Mouse (Mus musculus): ENCODE results near the gene Rgs6. TPM values are rescaled to one million over a fixed set of nuclear protein-coding genes. Genes with fewer than 3 reads are reported as not detected.
A peak's percentile ranks its signal among the peaks of the same experiment; 100 is the strongest.

The Rgs6 gene
- polyA plus RNA-seq, 1 experiment: 0.57 TPM

DNA sequence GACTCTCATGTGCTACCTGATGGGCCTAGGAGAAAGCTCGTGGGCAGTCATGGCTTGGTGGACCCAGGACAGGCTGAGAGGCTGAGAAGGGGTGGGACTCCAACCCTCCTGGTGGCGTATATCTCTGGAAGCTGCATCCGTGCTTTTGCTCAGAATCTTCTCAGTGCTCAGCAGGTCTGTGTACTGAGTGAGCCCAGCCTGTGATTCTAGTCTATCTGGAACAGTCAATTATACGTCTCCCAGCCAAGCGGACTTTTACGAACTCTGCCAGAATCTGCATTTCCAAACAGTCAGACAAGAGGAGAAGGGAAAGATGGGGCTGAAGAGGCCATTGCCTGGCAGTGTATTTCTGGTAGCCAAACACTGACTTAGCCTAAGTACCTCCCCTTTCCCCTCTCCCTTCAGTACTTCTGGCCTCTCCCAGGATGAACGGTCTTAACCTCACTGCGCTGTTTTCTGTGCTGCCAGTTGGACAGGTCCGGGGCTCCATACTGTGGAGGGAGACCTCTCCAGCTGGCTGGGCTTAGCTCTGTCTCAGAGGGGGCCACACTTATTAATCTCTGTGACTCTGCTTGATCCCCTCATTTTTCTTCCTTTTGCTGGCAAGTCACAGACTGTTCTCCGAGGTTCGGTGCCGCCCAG lies 110.9 kb downstream of the Rgs6 start:
- H3K36me3 ChIP-seq (ENCODE audit: control insufficient read depth, insufficient read depth, low read length): no peaks in the 10 kb centered on the region
- H3K27ac ChIP-seq (ENCODE audit: insufficient read depth, low read depth, low read length): no peak overlapping the region
- TF ChIP-seq POLR2A (IDR thresholded peaks at IDR 0.05; ENCODE audit: low read depth, low read length) (no peak), CTCF (IDR thresholded peaks at IDR 0.05; ENCODE audit: extremely low read depth, insufficient read length, insufficient replicate concordance, low read depth, low read length) (no peak)
- H3K4me1 ChIP-seq (ENCODE audit: control insufficient read depth, insufficient read depth, insufficient read length, low read length): no peaks in the 10 kb centered on the region
- 69% methylated on average over 12 of the region's 12 CpGs for WGBS
- no peaks in the 10 kb centered on the region for H3K27me3 ChIP-seq (ENCODE audit: control insufficient read depth, insufficient read depth, low read length)
- no peak overlapping the region for H3K4me3 ChIP-seq (ENCODE audit: low read depth, low read length)

DNA sequence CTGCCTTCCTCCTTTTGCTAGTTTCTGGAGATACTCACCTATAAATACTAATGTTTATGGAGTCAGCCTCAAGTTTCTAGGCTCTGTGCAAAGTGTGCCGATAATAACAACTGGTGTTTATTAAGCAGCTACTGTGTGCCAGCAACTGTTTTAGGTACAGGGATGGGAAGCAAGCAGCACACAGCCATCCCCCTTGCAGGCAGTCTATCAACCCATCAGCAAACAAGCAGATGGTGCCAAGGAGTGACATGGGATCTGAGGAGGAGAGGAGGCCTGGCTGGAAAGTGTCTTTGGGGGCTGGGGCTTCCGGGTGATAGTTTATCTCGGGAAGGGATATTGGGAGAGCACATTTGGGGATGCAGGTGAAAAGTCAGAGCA lies 111.4 kb downstream of the Rgs6 start:
- Histone ChIP-seq H3K4me1 (ENCODE audit: control insufficient read depth, insufficient read depth, insufficient read length, low read length) (no peaks in the 10 kb centered on the region), H3K36me3 (ENCODE audit: control insufficient read depth, insufficient read depth, low read length) (no peaks in the 10 kb centered on the region), H3K27ac (ENCODE audit: insufficient read depth, low read depth, low read length) (no peak overlapping the region), H3K27me3 (ENCODE audit: control insufficient read depth, insufficient read depth, low read length) (no peaks in the 10 kb centered on the region), H3K4me3 (ENCODE audit: low read depth, low read length) (no peak overlapping the region)
- no peak for TF ChIP-seq POLR2A (IDR thresholded peaks at IDR 0.05; ENCODE audit: low read depth, low read length)
- no peak for TF ChIP-seq CTCF (IDR thresholded peaks at IDR 0.05; ENCODE audit: extremely low read depth, insufficient read length, insufficient replicate concordance, low read depth, low read length)
- WGBS: 63% methylated on average over 3 of the region's 3 CpGs

DNA sequence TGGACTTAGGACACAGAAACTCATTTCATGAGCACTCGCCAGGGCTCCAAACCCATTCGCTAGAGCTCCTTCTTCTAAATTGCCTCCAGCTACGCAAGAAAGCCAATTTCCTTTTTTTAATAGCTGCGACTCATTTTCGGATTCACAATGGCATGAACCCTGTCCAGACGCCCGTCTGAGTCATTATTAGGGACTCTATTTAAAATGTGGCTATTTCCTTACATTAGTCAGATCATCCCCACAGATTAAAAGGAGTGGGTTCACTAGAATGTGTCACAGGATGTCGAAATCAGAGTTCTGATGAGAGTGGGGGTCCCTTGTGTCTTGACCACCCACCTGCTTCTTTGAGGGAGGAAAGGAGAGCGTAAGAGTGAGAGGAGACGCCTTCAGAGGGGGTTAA lies 112.1 kb downstream of the Rgs6 start:
- TF ChIP-seq CTCF (IDR thresholded peaks at IDR 0.05; ENCODE audit: extremely low read depth, insufficient read length, insufficient replicate concordance, low read depth, low read length): no peak
- TF ChIP-seq POLR2A (IDR thresholded peaks at IDR 0.05; ENCODE audit: low read depth, low read length): no peak
- Histone ChIP-seq H3K27ac (ENCODE audit: insufficient read depth, low read depth, low read length) (no peak overlapping the region), H3K4me3 (ENCODE audit: low read depth, low read length) (no peak overlapping the region), H3K27me3 (ENCODE audit: control insufficient read depth, insufficient read depth, low read length) (no peaks in the 10 kb centered on the region), H3K4me1 (ENCODE audit: control insufficient read depth, insufficient read depth, insufficient read length, low read length) (no peaks in the 10 kb centered on the region), H3K36me3 (ENCODE audit: control insufficient read depth, insufficient read depth, low read length) (no peaks in the 10 kb centered on the region)
- 79% methylated on average over 10 of the region's 10 CpGs for WGBS

- Histone ChIP-seq H3K36me3 (ENCODE audit: control insufficient read depth, insufficient read depth, low read length) (no peaks in the 10 kb centered on the region), H3K27me3 (ENCODE audit: control insufficient read depth, insufficient read depth, low read length) (no peaks in the 10 kb centered on the region), H3K27ac (ENCODE audit: insufficient read depth, low read depth, low read length) (no peak overlapping the region), H3K4me1 (ENCODE audit: control insufficient read depth, insufficient read depth, insufficient read length, low read length) (no peaks in the 10 kb centered on the region), H3K4me3 (ENCODE audit: low read depth, low read length) (no peak overlapping the region)
- 38% methylated on average over 5 of the region's 5 CpGs for WGBS
- TF ChIP-seq CTCF (IDR thresholded peaks at IDR 0.05; ENCODE audit: extremely low read depth, insufficient read length, insufficient replicate concordance, low read depth, low read length) (peak; percentile 68; the same call in 1 of the 2 replicates), POLR2A (IDR thresholded peaks at IDR 0.05; ENCODE audit: low read depth, low read length) (no peak)
Measured at GRCm38 (mm10) chr12:82700840-82701239, 112.7 kb downstream of the Rgs6 start.

GRCm38 (mm10) chr12:82701359-82701758 lies 113.3 kb downstream of the Rgs6 start:
- Histone ChIP-seq H3K36me3 (ENCODE audit: control insufficient read depth, insufficient read depth, low read length) (no peaks in the 10 kb centered on the region), H3K4me1 (ENCODE audit: control insufficient read depth, insufficient read depth, insufficient read length, low read length) (no peaks in the 10 kb centered on the region), H3K27ac (ENCODE audit: insufficient read depth, low read depth, low read length) (no peak overlapping the region), H3K27me3 (ENCODE audit: control insufficient read depth, insufficient read depth, low read length) (no peaks in the 10 kb centered on the region), H3K4me3 (ENCODE audit: low read depth, low read length) (no peak overlapping the region)
- no peak for TF ChIP-seq CTCF (IDR thresholded peaks at IDR 0.05; ENCODE audit: extremely low read depth, insufficient read length, insufficient replicate concordance, low read depth, low read length)
- WGBS: 79% methylated on average over 7 of the region's 7 CpGs

- TF ChIP-seq CTCF (IDR thresholded peaks at IDR 0.05; ENCODE audit: extremely low read depth, insufficient read length, insufficient replicate concordance, low read depth, low read length) (no peak), POLR2A (IDR thresholded peaks at IDR 0.05; ENCODE audit: low read depth, low read length) (no peak)
- no peaks in the 10 kb centered on the region for H3K36me3 ChIP-seq (ENCODE audit: control insufficient read depth, insufficient read depth, low read length)
- no peak overlapping the region for H3K27ac ChIP-seq (ENCODE audit: insufficient read depth, low read depth, low read length)
- no peak overlapping the region for H3K4me3 ChIP-seq (ENCODE audit: low read depth, low read length)
- no peaks in the 10 kb centered on the region for H3K27me3 ChIP-seq (ENCODE audit: control insufficient read depth, insufficient read depth, low read length)
- H3K4me1 ChIP-seq (ENCODE audit: control insufficient read depth, insufficient read depth, insufficient read length, low read length): no peaks in the 10 kb centered on the region
Measured at GRCm38 (mm10) chr12:82710376-82710775, 122.3 kb downstream of the Rgs6 start.

DNA sequence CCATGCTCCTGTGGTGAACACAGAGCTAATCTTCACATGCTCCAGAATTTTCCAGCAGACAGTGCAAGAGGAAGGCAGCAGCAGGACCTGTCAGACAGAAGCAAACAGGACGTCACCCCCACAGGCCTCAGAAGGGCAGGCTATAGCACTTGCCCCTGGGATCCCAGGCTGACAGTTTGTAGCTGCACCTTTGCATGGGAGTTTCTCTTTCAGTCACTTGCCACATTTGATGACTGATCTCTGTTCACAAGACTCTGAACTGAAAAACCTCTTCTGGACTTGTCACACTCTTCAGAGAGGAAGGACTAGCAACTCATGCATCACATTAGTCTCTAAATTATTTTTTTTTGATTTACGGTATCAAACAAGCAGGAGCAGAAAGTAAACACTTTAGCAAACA lies 126.2 kb downstream of the Rgs6 start:
- Histone ChIP-seq H3K4me3 (ENCODE audit: low read depth, low read length) (no peak overlapping the region), H3K27ac (ENCODE audit: insufficient read depth, low read depth, low read length) (no peak overlapping the region), H3K27me3 (ENCODE audit: control insufficient read depth, insufficient read depth, low read length) (no peaks in the 10 kb centered on the region), H3K36me3 (ENCODE audit: control insufficient read depth, insufficient read depth, low read length) (no peaks in the 10 kb centered on the region), H3K4me1 (ENCODE audit: control insufficient read depth, insufficient read depth, insufficient read length, low read length) (no peaks in the 10 kb centered on the region)
- no peak for TF ChIP-seq CTCF (IDR thresholded peaks at IDR 0.05; ENCODE audit: extremely low read depth, insufficient read length, insufficient replicate concordance, low read depth, low read length)
- no peak for TF ChIP-seq POLR2A (IDR thresholded peaks at IDR 0.05; ENCODE audit: low read depth, low read length)
- 52% methylated on average over 2 of the region's 2 CpGs for WGBS

Data from small intestine, adult 2 months (tissue).